Mouse (Mus musculus) fat pad, adult 2 months (tissue): ENCODE measurements around the gene Tmem229b.
"Not testable (repeated sequence)": the region's sequence is repeated elsewhere in the genome, so short reads cannot be mapped to it uniquely, and the experiment has no call there.

Experiments
- DNase-seq: peaks from one replicate; pipeline ENCODE4 v3.0.0-alpha.2; 2011; ENCODE audit warnings: low read depth, low spot score; ENCODE audit errors: extremely low read depth

The Tmem229b gene

GRCm38 (mm10) chr12:79006478-79007125 is 825 bp downstream of the Tmem229b start:
- no peak for DNase-seq

GRCm38 (mm10) chr12:79006076-79006475 is 1.4 kb downstream of the Tmem229b start:
- DNase-seq, result no peak

- no peak for DNase-seq
These were observed 2.0 kb downstream of the Tmem229b start for GRCm38 (mm10) chr12:79005456-79005855.

DNA sequence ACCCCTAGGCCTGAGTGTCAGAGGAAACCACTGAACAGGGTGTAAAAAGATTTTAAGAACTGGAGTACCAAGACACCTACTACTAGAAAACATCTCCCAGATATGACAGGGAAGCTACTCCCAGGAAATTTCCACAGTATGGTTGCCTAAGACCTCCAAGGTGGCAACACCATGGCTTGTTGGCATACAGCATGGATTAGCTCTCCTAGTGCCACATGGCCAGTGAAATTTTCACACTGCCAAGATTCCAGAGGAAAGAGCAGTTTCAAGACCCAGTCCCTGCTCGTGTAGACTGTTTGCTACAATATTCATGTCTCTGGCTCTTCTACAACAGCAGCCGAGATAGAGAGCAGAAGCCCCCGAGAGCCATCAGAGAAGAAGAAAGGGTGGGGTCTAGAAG is 4.4 kb downstream of the Tmem229b start:
- DNase-seq, result no peak

GRCm38 (mm10) chr12:79002406-79002805 is 5.0 kb downstream of the Tmem229b start:
- no peak for DNase-seq

GRCm38 (mm10) chr12:78996711-78997110 is 10.7 kb downstream of the Tmem229b start:
- DNase-seq, result no peak

- DNase-seq, result no peak
These were observed 11.2 kb downstream of the Tmem229b start for GRCm38 (mm10) chr12:78996271-78996670.

- DNase-seq, result no peak
These were observed 19.8 kb downstream of the Tmem229b start for GRCm38 (mm10) chr12:78987581-78988081.

- DNase-seq, result peak; percentile 96
These were observed 23.4 kb downstream of the Tmem229b start for GRCm38 (mm10) chr12:78984035-78984432.

DNA sequence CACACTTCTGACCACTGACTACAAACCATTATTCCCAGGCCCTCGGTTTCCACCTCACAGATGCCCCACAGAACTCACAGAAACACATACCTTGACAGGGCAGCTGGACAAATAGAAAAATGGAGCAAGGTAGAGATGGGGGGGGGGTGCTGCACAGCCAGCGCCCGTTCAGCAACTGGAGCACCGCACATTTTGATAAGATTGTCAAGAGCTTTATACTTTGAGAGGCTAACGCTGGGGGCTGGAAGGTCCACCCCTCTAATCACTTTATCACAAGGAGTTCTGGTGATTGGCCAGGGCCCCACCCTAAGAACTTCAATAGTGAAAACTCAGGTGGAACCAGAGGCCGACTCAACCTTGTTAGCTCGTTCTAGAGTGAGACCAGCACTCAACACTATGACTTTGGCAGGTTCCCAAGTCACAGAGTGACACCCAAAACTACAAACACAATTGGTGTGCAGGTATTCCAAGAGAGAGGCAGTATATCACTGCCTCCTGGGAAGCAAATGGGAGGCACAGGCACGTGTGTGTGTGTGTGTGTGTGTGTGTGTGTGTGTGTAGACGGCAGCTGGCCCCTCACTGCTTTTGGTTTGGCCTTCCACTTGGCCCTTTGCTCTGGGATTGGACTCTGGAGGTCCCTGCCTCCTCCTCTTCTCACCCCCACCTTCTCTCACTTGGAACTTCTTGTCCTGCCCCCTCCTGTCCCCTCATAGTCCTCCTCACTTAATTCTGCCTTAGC is 24.0 kb downstream of the Tmem229b start:
- no peak for DNase-seq

DNA sequence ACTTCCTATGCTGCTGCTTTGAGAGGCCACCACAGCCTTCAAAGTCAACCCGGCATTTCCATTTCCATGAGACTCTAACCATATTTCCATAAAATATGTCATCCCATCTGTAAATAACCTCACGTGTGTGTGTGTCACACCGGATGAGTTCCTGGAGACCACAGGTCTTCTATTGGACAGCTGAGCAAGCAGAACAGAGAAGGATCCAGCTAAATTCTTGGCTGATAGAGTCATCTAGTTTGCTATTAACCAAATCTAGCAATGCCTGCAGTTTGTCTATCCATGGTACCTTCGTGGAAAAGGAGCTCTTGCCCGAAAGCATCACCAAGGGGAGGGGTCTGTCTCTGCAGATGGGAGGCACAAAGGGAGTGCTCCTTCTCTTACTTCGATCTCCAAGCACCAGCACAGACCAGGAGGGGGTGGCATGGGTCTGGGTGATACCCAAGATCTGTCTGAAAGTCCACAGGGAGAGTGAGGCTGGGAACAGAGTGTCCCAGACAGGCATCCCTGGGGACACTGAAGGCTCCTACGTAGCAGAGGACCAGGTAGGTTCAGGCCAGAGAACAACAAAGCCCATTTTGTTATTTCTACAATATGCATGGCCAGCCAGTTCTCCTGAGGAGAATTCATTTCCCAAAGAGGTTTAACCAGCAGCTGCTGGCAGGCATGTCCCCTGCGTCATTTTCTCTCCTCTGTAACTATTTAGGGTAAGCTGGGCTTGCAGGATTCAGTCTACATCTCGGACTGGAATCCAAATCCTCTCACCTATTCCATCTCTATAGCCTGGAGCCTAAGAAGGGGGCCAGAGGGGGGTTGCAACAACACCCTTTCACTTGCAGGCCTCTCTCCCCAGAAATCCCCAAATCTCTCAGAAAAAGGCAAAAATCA is 25.2 kb downstream of the Tmem229b start:
- no peak for DNase-seq

- DNase-seq, result no peak
These were observed 26.3 kb downstream of the Tmem229b start for GRCm38 (mm10) chr12:78981131-78981530.

DNA sequence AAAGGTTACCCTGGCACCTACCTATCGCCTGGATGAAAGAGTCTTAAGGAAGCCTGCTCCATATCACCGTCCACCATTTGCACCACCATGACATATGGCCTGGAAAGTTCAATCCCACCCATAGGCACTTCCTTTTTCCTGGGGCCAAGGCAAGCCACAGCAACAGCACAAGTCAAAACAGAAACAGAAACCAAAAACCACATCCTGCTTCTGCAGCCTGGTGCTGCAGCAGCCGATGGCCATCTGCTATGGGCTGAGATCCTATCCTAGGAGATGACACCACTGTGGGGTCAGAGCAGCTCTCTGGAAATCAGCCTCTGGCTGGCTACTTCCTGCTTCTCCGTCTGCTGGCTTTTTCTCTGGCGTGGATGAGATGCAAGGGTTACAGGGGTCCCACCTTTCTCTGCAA is 26.7 kb downstream of the Tmem229b start:
- DNase-seq, result no peak

DNA sequence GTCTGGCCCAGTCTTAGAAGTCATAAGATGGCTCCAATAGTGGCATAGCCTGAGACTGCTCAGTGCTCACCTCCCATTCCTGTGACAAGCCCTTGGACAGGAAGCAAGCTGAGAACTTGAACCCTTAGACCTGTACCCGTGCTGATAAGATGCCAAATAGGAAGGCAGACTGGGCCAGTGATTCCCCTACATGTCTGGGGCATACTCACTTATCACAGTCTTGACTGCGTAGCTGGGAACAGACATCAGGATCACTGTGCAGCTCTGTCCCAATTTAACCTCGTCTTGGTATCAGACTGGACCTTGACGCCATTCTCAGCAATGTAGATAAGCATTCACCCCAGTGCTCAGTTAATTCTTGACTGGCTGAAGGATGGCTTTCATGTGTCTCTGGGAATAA is 29.9 kb downstream of the Tmem229b start:
- DNase-seq, result no peak

DNA sequence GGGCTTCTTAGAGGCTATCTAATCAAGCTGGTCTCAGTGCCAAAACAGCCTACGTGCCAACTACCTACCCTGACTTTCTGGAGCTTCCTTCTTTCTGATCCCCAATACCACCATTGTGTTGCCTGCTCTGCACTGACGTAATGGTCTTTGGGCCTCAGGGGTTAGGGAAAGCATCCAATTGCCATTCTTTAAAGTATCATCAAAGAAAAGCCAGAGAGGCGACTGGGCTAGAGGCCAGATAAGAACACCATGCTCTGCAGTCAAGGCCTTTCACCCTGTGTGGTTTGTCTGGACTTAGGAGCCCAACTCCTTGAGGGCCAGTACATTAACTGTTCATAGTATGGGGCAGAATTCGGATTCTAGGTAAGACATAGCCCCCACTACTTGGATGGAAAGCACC is 30.3 kb downstream of the Tmem229b start:
- no peak for DNase-seq

GRCm38 (mm10) chr12:78975836-78976235 is 31.6 kb downstream of the Tmem229b start:
- DNase-seq, result no peak

GRCm38 (mm10) chr12:78974767-78975166 is 32.7 kb downstream of the Tmem229b start:
- DNase-seq, result no peak

GRCm38 (mm10) chr12:78973779-78974178 is 33.6 kb downstream of the Tmem229b start:
- DNase-seq, result no peak

DNA sequence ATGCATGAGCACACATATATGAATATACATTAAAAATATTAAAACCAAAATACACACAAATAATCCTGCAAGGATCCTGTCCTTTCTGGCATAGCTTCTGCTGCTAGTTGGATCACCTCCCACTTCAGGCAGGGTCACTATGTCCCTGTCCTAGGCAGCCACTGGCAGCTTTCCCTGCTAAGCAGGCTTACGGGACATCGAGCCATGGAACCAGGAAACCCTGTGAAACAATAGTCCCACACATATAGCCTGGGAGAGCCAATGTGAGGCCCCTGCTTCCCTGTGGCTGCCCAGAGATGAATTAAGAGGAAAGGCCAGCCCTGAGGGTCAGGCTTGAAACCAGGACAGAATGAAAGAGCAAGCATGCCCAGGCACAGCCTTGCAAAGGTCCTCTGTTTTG is 35.8 kb downstream of the Tmem229b start:
- peak; percentile 98 for DNase-seq

DNA sequence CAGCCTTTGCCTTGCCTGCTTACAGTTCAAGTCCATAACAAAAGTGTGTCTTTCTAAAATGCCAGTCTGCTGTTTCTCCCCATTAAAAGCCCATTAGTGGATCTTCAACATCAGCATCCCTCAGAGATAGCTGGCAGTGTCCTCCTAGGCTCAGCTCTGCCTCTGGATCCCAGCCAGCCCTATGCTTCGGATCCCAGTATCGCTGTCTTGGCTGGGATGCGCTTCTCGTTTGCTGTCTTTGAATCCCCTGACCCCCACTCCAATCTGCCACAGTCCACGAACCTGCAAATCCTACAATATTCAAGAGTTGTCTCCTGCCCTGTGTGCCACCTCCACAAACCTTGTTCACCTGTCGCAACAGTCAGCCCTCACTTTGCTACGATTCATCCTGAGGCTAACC is 36.7 kb downstream of the Tmem229b start:
- no peak for DNase-seq

DNA sequence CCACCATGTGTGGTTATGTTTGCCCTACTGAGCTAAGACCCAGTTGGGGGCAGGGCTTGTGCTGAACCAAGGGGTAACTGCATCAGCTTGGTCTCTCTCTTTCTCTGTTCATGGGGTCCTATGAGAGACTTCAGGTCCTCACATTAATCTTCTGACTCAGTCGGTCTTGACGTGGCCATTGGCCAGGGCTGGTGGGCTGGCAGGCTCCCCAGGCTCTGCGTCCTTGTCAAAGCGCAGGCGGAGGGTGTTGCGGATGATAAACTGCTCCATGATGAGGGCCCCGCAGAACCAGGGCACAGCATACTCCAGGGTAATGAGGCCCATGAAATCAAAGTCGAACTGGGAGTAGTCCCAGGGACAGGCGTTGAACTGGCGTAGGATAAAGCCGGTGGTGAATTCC is 42.9 kb downstream of the Tmem229b start:
- not testable (repeated sequence) for DNase-seq
